Comparison of ENCODE assay signal across 22 mouse cellular contexts in genomic region chr10:93077935-93078479, GRCm38 (mm10). TPM values are rescaled to one million over a fixed set of nuclear protein-coding genes. Genes with fewer than 3 reads are reported as not detected.
A peak's percentile ranks its signal among the peaks of the same experiment; 100 is the strongest.
DNase-seq lines count a peak whose midpoint lies in the region; ATAC-seq and TF ChIP-seq lines count a peak whose summit lies in the region.
"Had no signal": no experiment of that assay in that cellular context is flagged by ENCODE, and none has a peak within 500 bp of the region (broad histone marks: within the 10 kb centered on the region; RNA-seq: fewer than 3 reads in every experiment).

No protein-coding gene starts in this region.

- peak overlapping the region; percentile 96; the same call in 1 of the 2 replicates for H3K27ac ChIP-seq in left cerebral cortex, adult 2 months
- H3K27ac ChIP-seq in testis, adult 2 months (ENCODE audit: control insufficient read depth, insufficient read depth, low read depth, low read length): peak overlapping the region; percentile 18; the same call in 1 of the 2 replicates
- H3K27ac ChIP-seq: forebrain, embryonic 15.5 days; heart, embryonic 13.5 days; hindbrain, embryonic 12.5 days; hindbrain, postnatal 0 days had no signal

- no peaks in the 10 kb centered on the region for H3K36me3 ChIP-seq in testis, adult 2 months (ENCODE audit: control insufficient read depth, insufficient read depth, low read length)
- H3K36me3 ChIP-seq: forebrain, embryonic 15.5 days; heart, embryonic 13.5 days; hindbrain, embryonic 12.5 days had no signal

- no peak overlapping the region for H3K4me3 ChIP-seq in left cerebral cortex, adult 2 months
- no peak overlapping the region for H3K4me3 ChIP-seq in testis, adult 2 months (ENCODE audit: control insufficient read depth, low read depth, low read length)
- H3K4me3 ChIP-seq: forebrain, embryonic 15.5 days; heart, embryonic 13.5 days; hindbrain, embryonic 12.5 days had no signal

- no peaks in the 10 kb centered on the region for H3K27me3 ChIP-seq in testis, adult 2 months (ENCODE audit: control insufficient read depth, insufficient read depth, low read length)
- H3K27me3 ChIP-seq: forebrain, embryonic 15.5 days; heart, embryonic 13.5 days; hindbrain, embryonic 12.5 days; Patski had no signal

- TF ChIP-seq POLR2A in testis, adult 2 months (IDR thresholded peaks at IDR 0.05; ENCODE audit: control insufficient read depth, low read depth, low read length): no peak

- no peak for TF ChIP-seq CTCF in left cerebral cortex, adult 2 months (IDR thresholded peaks at IDR 0.05)
- no peak for TF ChIP-seq CTCF in testis, adult 2 months (IDR thresholded peaks at IDR 0.05; ENCODE audit: control insufficient read depth, insufficient read depth, insufficient replicate concordance, low read depth, low read length)

- DNase-seq in left cerebral cortex, adult 2 months (ENCODE audit: extremely low spot score in 1 of 2, low spot score in 2 of 2): no peak
- no peak for DNase-seq in left cerebral cortex, postnatal 36 days (ENCODE audit: low spot score in 2 of 2)
- no peak for DNase-seq in testis, postnatal 10 days (ENCODE audit: low spot score)
- DNase-seq in R1 (ENCODE audit: low read depth, low spot score): peak; percentile 34
- no peak for DNase-seq in cerebellum, postnatal 25 days
- DNase-seq: adrenal gland, adult 8-10 months; adrenal gland, postnatal 36 days; B cell, adult 2 months; cerebellum, adult 11 months; cerebellum, adult 8-10 months; cerebellum, postnatal 14 days; gastrocnemius, postnatal 14 days; heart, postnatal 36 days; kidney, adult 18-20 months had no signal

- peaks cover 2% of the 10 kb centered on the region for H3K4me1 ChIP-seq in testis, adult 2 months (ENCODE audit: control insufficient read depth, insufficient read depth, low read length)

- ATAC-seq in frontal cortex, adult (ENCODE audit: low TSS enrichment): no peak
- ATAC-seq: CD4-positive, CD25-positive, alpha-beta regulatory T cell, adult 4 months; forebrain, embryonic 15.5 days; hindbrain, postnatal 0 days; Patski had no signal

- intact Hi-C loops in left cerebral cortex, adult 2 months (cut with DNase I): loop anchor here (10.0 kb wide), 1 partner anchor 197 kb away; no protein-coding TSS in a partner anchor
- intact Hi-C loops in left cerebral cortex, postnatal 36 days (cut with DNase I): loop anchor here (10.0 kb wide), 2 partner anchors 147 to 197 kb away; no protein-coding TSS in a partner anchor

RNA-seq across cellular contexts. Expression of gene Cfap54, which starts 3.4 kb away (rescaled TPM):
- total RNA-seq in left cerebral cortex, adult 2 months (2021): 10 to 100 TPM; 21.4 to 23.4 TPM
- total RNA-seq in left cerebral cortex, postnatal 36 days (2021): 10 to 100 TPM; 15.8 to 26.5 TPM
- 12.7 and 14.2 TPM in 2 replicates for polyA plus RNA-seq in testis, adult 2 months (2012; rRNA removed)
